Mouse (Mus musculus) intestine, embryonic 14.5 days (tissue): ENCODE measurements around the gene Nav2. TPM values are rescaled to one million over a fixed set of nuclear protein-coding genes. Genes with fewer than 3 reads are reported as not detected.
A peak's percentile ranks its signal among the peaks of the same experiment; 100 is the strongest.

Experiments used
- ATAC-seq: fragments of 200-750 bp; cut with Nextera tagmentation; replicated peaks from 2 replicates; pipeline ENCODE4 v1.8.0; 2017; ENCODE audit warnings: low read depth, moderate number of reproducible peaks, moderate TSS enrichment, moderate library complexity; ENCODE audit not compliant: low FRiP score, low TSS enrichment
- DNase-seq: peaks from one replicate; pipeline ENCODE4 v3.0.0-alpha.2; 2018; ENCODE audit warnings: low spot score
- H3K27ac ChIP-seq: fragments of 300-500 bp; sonication (generic); 2 replicates; pipeline ENCODE4 v1.5.1; 2014; ENCODE audit warnings: low read depth, mild to moderate bottlenecking, control low read depth
- H3K27me3 ChIP-seq: fragments of 300-500 bp; sonication (generic); replicated peaks from 2 replicates; pipeline ENCODE4 v1.6.1; 2014; ENCODE audit warnings: low read length, control low read depth; ENCODE audit not compliant: control insufficient read depth, insufficient read depth
- H3K36me3 ChIP-seq: fragments of 300-500 bp; sonication (generic); 2 replicates; pipeline ENCODE4 v1.6.1; 2014; ENCODE audit warnings: low read length, control low read depth; ENCODE audit not compliant: control insufficient read depth, insufficient read depth
- H3K4me1 ChIP-seq: fragments of 300-500 bp; sonication (generic); replicated peaks from 2 replicates; pipeline ENCODE4 v1.6.1; 2014; ENCODE audit warnings: low read length, control low read depth, mixed read lengths; ENCODE audit not compliant: control insufficient read depth, insufficient read depth
- H3K4me2 ChIP-seq: fragments of 300-500 bp; sonication (generic); 2 replicates; pipeline ENCODE4 v1.6.1; 2014; ENCODE audit warnings: low read length
- H3K4me3 ChIP-seq: fragments of 300-500 bp; sonication (generic); 2 replicates; pipeline ENCODE4 v1.5.1; 2014; ENCODE audit warnings: low read depth, low read length, control low read depth, mixed read lengths
- H3K9ac ChIP-seq: fragments of 300-500 bp; sonication (generic); 2 replicates; pipeline ENCODE4 v1.6.1; 2014; ENCODE audit warnings: mild to moderate bottlenecking, low read length
- H3K9me3 ChIP-seq: fragments of 300-500 bp; sonication (generic); 2 replicates; pipeline ENCODE4 v1.6.1; 2016; ENCODE audit warnings: low read length, control low read depth; ENCODE audit not compliant: control insufficient read depth
- WGBS: fragments of 180-500 bp; shearing (Covaris S2); extraction: QIAGEN DNeasy Blood & Tissue Kit; methylation state at CpG from one replicate; pipeline ENCODE4 v1.1.7; 2014; 5-methylcytosine and 5-hydroxymethylcytosine counted together
- polyA plus RNA-seq: library from polyadenylated mRNA; unstranded; fragments of >200 nt; fragmentation: Nextera tagmentation; extraction: Ambion mirVana; gene quantifications from 2 replicates; pipeline ENCODE4 v1.2.1, GENCODE M21; 2014

Gene Nav2
- polyA plus RNA-seq, 1 experiment from 2014 or later = 31.5 TPM

DNA sequence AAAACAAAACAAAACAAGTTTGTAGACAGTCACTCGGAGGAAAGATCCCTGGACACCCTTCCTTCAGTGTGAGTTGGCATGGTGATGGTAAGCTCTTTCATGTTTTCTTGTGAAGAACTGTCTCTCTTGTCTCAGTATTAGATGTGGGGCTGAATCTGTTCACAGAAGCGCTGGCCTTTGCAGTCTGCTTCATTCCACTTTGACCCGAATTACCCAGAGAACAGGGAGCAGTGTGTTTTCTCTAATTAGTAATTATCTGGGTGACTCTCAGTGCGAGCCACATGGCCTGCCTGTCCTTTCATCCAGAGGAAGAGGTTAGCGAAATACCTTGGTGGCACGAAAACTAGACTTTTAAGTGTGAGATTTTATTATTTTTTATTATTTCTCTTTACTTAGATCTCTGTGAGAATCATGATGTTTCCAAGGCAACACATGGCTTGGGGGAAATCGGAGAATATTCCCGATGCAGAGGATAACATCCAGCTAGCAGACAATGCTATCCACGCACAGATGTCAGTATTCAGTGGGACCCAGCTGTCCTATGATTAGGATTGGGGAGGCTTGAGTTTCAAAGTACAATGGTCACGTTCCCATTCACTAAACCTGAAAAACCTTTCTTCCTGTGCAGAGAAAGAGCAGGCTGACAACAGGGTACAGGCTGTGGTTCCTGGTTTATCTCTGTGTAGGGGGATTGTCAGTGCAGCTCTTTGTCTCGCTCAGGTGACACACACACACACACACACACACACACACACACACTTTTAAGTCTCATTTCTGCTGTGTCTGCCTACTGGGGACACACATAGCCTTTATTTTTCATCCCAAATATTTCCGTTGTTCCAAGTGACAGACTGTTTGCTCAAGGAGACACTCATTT, 6.4 kb downstream of the Nav2 start:
- no peak for ATAC-seq
- WGBS = 65% methylated on average over 12 of the region's 12 CpGs

DNA sequence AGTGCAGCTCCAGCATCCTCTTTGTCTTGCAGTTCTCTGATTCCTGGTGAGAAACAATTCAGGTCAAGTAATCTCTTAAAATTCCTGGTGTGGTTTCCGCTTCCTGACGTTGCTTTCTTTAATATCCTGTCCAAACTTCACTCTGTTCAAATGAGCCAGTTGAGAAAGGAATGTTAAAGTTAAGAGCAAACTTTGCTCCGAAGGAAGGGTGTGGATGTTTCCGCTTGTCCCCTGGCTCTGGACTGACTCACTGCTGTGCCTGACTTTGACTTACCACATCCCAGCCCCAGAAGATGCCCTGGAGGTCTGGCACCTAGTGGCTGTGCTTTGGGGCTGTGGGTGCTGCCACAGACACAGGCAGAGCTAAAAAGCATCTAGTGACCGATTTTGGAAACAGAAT, 8.9 kb downstream of the Nav2 start:
- no peaks in the 10 kb centered on the region for H3K27me3 ChIP-seq
- H3K4me1 ChIP-seq = no peaks in the 10 kb centered on the region
- ATAC-seq (no peak), DNase-seq (no peak)
- no peak overlapping the region for H3K4me2 ChIP-seq
- 20% methylated on average over 5 of the region's 5 CpGs for WGBS
- no peaks in the 10 kb centered on the region for H3K9me3 ChIP-seq
- H3K36me3 ChIP-seq = no peaks in the 10 kb centered on the region
- no peak overlapping the region for H3K4me3 ChIP-seq
- no peak overlapping the region for H3K9ac ChIP-seq
- no peak overlapping the region for H3K27ac ChIP-seq

More for the DNA sequence above, 6.4 kb downstream of the Nav2 start:
- Histone ChIP-seq H3K27me3 (no peaks in the 10 kb centered on the region), H3K36me3 (no peaks in the 10 kb centered on the region), H3K4me3 (no peak overlapping the region), H3K9ac (no peak overlapping the region), H3K27ac (no peak overlapping the region), H3K4me2 (no peak overlapping the region), H3K4me1 (no peaks in the 10 kb centered on the region), H3K9me3 (no peaks in the 10 kb centered on the region)
- no peak for DNase-seq

DNA sequence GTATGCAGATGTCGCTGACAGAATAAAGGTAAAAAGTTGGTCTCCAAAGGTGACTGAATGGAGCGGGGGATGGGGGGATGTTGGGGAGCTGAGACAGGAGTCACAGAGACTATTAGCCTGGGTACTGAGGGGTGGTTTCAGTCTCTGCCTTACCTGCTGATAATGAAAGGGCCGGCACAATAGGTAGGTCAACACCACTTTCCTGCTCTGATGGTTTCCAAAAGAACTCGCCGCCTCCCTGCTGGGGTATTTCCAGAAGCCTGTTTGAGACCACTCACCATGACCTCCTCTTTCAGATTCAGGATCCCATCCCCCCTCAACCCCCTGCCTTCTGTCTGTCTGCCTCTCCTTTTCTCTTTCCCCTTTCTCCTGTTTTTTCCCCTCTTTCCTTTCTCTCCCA, 9.5 kb downstream of the Nav2 start:
- no peaks in the 10 kb centered on the region for H3K27me3 ChIP-seq
- no peak for DNase-seq
- ATAC-seq = no peak
- no peak overlapping the region for H3K4me2 ChIP-seq
- no peaks in the 10 kb centered on the region for H3K4me1 ChIP-seq
- H3K9ac ChIP-seq = no peak overlapping the region
- H3K27ac ChIP-seq = no peak overlapping the region
- H3K9me3 ChIP-seq = no peaks in the 10 kb centered on the region
- H3K4me3 ChIP-seq = no peak overlapping the region
- WGBS = 50% methylated on average over 5 of the region's 5 CpGs
- H3K36me3 ChIP-seq = no peaks in the 10 kb centered on the region

DNA sequence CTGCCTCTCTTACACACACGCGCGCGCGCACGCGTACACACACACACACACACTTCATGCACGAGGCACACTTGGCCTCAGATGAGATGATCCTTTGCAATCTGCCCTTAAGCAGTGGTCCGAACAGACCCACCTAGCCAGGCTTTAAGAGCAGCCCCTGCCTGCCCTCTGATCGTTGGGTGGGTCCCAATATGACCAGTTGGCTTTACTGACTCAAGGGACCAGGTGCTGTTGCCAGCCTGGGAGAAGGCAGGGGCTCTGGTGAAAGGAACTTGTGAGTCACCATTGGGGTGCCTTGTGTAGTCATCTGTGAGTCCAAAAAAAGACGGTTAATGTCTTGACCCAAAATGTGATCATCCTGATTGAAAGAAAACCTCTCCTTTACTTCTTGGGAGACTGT, 9.9 kb downstream of the Nav2 start:
- Histone ChIP-seq H3K4me2 (no peak overlapping the region), H3K4me1 (no peaks in the 10 kb centered on the region), H3K36me3 (no peaks in the 10 kb centered on the region), H3K9me3 (no peaks in the 10 kb centered on the region), H3K4me3 (no peak overlapping the region), H3K27me3 (no peaks in the 10 kb centered on the region), H3K27ac (no peak overlapping the region), H3K9ac (no peak overlapping the region)
- WGBS = 51% methylated on average over 11 of the region's 11 CpGs
- DNase-seq = no peak
- ATAC-seq = no peak

DNA sequence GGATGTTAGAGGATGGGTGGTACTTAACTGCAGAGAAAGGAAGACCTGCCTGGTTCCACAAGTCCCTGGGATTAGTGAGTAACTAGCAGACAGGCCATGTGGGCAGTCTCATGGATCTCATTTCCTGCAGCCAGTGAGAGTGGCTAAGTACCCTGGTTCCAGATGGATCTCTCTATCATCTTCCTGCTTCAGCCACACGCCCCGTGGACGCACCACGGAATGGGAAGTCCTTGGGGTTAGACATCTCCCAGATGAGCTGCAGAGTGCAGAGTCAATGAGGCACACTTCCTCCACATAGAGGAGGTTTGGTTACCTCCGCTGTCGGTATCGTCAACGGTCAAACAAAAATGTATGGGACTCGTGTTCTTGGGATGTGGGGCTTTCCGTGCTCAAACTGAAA, 15.1 kb downstream of the Nav2 start:
- H3K36me3 ChIP-seq = no peaks in the 10 kb centered on the region
- no peak overlapping the region for H3K9ac ChIP-seq
- H3K4me3 ChIP-seq = no peak overlapping the region
- no peak for ATAC-seq
- H3K4me1 ChIP-seq = no peaks in the 10 kb centered on the region; the same call in 1 of the 2 replicates
- H3K27me3 ChIP-seq = no peaks in the 10 kb centered on the region
- no peak for DNase-seq
- no peak overlapping the region for H3K4me2 ChIP-seq
- H3K27ac ChIP-seq = no peak overlapping the region
- WGBS = 63% methylated on average over 10 of the region's 10 CpGs
- no peaks in the 10 kb centered on the region for H3K9me3 ChIP-seq

DNA sequence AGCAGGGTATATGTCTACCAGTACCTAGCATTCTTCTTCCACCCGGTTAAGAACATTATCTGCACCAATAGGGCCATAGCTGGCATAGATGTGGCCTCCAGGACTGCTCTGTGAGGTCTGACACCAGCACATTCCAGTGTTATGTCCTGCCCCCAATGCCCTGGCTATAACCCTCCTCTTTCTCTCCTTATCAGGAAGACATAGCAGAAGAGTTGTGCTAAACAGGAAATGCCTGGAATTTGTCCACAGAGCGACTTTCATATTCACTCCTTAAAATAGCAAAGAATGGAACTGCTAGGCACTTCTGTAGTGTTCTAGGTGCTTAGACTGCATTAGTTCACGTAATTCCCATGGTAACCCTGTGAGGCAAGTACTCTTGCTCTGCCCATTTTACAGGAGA, 16.7 kb downstream of the Nav2 start:
- 63% methylated on average over 3 of the region's 3 CpGs for whole genome bisulfite sequencing
- Histone ChIP-seq H3K27ac (no peak overlapping the region), H3K4me3 (no peak overlapping the region), H3K9ac (no peak overlapping the region), H3K4me1 (no peaks in the 10 kb centered on the region; the same call in 1 of the 2 replicates), H3K4me2 (no peak overlapping the region), H3K27me3 (no peaks in the 10 kb centered on the region), H3K36me3 (no peaks in the 10 kb centered on the region), H3K9me3 (no peaks in the 10 kb centered on the region)
- no peak for DNase-seq
- ATAC-seq = no peak

DNA sequence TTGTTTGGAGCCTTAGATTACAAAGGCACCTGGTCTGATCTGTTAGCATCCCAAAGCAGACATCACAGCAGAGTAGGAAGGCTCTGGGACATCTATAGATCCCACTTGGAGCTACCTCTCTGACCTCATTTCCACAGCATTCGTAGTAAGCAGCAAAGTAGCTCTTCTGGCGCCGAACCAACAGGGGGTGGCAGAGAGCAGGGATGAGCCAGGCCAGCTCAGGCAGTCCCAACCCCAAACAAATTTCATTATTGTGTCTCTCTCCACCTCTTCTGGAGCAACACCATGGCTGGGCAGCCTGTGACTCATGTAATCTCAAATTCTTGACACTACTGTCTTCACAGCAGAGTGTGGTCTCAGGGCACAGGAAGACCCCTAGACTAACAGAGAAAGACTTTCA, 19.8 kb downstream of the Nav2 start:
- no peaks in the 10 kb centered on the region for H3K9me3 ChIP-seq
- 21% methylated on average over 3 of the region's 3 CpGs for WGBS
- DNase-seq = peak; percentile 68
- ATAC-seq = no peak
- no peak overlapping the region for H3K4me2 ChIP-seq
- H3K4me3 ChIP-seq = no peak overlapping the region
- no peak overlapping the region for H3K27ac ChIP-seq
- H3K4me1 ChIP-seq = no peaks in the 10 kb centered on the region; the same call in 1 of the 2 replicates
- no peaks in the 10 kb centered on the region for H3K27me3 ChIP-seq
- no peaks in the 10 kb centered on the region for H3K36me3 ChIP-seq
- H3K9ac ChIP-seq = no peak overlapping the region

DNA sequence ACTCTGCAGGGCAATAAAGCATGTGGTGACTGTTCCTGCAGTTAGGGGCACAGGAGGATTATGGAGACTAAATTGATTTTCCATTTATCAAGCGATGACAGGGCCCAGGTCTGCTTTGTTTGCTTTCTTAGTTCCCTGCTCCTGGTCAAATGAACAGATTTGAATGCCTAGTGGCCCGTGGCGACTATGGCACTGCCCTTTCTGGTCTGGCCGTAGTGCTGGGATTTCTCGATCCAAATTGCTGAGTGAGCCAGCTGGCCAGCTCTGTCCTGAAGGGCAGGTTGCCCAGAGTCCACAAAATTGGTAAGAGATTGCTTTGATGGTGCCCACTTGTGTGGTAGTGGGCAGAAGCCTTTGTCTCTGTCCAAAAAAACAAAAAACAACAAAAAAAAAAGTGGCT, 21.9 kb downstream of the Nav2 start:
- no peak overlapping the region for H3K27ac ChIP-seq
- H3K9me3 ChIP-seq = no peaks in the 10 kb centered on the region
- DNase-seq = no peak
- no peaks in the 10 kb centered on the region; the same call in 1 of the 2 replicates for H3K4me1 ChIP-seq
- no peak overlapping the region for H3K9ac ChIP-seq
- no peaks in the 10 kb centered on the region for H3K27me3 ChIP-seq
- H3K4me2 ChIP-seq = no peak overlapping the region
- no peak overlapping the region for H3K4me3 ChIP-seq
- H3K36me3 ChIP-seq = no peaks in the 10 kb centered on the region
- no peak for ATAC-seq
- WGBS = 47% methylated on average over 5 of the region's 5 CpGs

DNA sequence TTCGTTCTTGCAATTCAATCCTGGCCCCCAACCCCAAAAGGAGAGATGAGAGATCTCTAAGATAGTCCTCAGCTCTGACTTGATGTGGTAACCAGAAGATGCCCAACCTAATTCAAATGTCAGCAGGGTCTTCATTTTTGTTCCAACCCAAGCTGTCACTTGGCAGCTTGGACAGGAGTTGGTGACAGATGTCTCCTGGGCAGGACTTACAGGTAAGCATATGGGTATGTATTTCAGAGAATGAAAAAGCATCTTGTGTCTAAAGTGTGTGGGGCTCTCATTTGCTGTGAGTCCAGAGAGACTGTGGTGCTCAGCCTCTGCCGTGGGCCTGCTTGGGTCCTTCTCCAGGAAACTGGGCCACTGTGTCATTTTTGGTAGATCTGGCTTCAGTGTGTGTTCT, 23.6 kb downstream of the Nav2 start:
- no peak overlapping the region for H3K4me3 ChIP-seq
- no peaks in the 10 kb centered on the region for H3K36me3 ChIP-seq
- H3K9me3 ChIP-seq = no peaks in the 10 kb centered on the region
- no peak overlapping the region for H3K9ac ChIP-seq
- no peak overlapping the region for H3K27ac ChIP-seq
- H3K4me1 ChIP-seq = no peaks in the 10 kb centered on the region
- DNase-seq (no peak), ATAC-seq (no peak)
- 83% methylated on average over 2 of the region's 2 CpGs for WGBS
- H3K27me3 ChIP-seq = no peaks in the 10 kb centered on the region
- H3K4me2 ChIP-seq = no peak overlapping the region
